Mouse (Mus musculus) cerebellum, adult 11 months (tissue): ENCODE results near the gene Ptpra.

Experiments used
- DNase-seq: peaks from one replicate; pipeline ENCODE4 v3.0.0; 2022

Gene Ptpra

DNA sequence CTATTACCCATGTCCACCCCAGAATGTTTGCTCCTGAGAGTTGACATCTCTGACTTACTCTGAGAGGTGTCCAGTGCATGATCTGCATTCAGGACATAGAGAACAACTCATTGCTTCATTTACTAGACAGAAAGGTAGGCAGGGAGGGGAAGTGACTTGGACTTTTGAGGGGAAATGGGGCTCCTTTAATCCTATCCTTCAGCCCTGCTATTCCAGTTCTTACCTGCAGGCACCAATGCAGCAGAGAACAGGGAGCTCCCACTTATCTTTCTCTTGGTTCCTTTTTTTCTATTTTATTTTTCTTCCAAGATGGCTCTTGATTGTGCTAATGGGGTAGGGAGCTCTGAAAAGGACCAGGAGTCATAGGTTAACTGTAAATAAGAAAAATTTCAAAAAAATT is 1.6 kb upstream of the Ptpra start:
- no peak for DNase-seq

DNA sequence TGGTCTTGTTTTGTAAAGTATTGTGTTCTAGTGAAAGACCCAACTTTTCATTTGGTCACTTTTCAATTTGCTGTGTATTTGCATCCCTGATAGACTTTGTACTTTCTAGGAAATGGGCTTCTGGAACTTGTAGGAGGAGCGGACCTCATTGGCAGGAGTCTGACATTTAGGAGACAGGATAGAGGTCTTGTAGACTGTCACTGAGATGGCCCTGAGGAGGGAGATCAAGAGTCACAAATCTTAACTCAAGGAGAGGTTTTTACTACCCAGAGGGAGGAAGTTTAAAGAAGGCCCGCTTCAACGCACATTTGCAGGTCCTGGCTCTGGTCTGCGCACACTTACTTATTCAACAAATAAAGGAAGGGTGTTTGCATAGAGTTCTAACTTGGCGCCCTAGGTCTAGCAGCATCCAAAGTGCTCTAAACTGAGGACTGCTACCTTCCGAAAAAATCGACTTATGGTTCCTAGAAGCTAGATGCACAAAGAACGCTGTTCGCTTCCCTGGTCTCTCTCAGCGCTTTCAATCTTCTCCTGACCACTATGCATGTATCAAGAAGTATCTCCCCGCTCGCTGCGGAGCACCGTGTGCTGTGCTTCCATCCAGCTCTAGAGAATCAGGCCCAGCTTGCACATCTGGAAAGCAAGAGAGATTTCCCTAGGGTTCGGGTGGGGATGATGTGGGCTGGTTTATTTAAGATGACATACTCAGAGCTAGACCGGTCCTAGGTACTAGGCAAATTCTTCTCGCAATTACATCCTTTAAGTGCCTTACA is 871 bp upstream of the Ptpra start:
- no peak for DNase-seq

DNA sequence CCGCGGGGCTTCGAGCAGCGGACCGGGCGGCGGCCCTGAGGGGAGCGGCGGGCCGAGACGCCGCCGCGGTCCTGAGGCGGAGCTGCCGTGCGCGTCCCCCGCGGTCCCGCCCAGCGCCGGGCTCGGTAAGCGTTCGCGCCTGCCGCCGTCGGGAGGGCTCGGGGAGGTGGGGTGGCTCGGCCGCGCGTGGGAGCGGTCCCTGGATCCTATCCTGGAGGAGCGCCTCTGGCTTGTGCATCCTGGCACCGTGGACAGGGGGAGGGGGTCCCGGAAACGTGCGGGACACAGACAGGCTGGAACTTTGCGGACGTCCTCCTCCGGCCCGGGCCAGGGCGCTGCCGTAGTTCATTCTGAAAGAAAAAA is 337 bp downstream of the Ptpra start:
- peak; percentile 69 for DNase-seq

DNA sequence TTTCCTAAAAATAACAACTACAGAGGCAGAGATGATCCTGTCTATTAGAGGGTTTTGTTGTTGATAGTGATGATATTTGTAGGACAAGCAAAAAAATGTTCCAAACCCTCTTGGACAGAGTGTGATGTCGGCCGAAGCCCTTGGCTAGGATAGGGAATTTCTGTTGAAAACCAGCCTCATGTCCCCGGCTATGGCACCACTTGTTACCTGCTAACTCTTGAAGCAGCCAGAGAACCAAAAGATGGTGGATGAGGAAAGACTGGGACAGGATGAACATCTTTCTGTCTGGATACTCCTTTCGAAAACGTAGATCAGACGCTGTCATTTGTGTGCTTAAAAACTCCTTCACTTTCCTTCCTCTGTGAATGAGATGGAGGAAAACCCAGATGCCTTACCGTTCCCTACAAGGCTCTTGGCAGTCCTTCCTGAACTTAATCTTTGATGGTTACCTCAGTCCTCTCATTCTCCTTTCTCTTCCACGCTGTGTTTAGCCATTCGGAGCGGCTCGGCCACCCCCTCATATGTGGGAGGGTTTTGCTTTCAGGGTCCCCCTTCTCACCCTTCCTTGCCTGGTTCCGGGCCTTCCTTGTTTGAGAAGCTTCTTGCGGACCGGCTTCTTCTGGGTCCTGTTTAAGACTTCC is 1.1 kb downstream of the Ptpra start:
- DNase-seq = no peak

DNA sequence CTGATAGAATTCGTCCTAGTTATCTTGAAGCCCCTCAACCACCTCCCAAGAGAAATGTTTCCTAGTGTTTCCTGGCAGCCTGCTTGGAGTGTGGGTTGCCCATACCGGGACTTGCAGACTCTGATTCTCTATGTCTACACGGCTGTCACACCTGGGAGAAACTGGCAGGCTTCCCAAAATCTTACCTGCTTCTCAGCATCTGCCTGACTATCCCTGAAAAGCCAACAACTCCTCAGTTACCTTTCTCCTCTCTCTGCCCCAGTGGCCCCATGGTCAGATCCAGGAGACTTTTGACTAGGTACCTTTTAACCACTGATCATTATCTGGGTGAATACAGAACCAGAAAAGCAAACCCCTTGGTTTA is 1.6 kb downstream of the Ptpra start:
- DNase-seq = no peak

DNA sequence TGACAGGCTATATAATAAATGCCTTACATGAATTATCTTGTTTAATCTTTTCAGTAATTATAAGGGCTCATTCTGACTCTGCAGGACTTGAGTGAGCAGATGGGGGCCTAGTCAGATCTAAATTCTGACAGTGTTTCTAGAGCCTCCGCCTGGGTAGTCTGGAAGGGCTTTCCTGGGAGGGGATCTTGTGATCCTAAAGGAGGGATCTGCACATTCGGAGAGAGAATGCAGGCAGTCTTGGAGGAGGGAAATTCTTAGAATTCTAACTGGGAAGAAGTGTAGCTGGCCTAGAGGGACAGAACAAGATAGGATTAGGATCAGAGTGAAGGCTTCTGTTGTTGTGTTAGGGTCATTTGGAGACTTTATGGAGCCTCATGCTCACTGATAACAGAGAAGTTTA is 2.2 kb downstream of the Ptpra start:
- DNase-seq = no peak

DNA sequence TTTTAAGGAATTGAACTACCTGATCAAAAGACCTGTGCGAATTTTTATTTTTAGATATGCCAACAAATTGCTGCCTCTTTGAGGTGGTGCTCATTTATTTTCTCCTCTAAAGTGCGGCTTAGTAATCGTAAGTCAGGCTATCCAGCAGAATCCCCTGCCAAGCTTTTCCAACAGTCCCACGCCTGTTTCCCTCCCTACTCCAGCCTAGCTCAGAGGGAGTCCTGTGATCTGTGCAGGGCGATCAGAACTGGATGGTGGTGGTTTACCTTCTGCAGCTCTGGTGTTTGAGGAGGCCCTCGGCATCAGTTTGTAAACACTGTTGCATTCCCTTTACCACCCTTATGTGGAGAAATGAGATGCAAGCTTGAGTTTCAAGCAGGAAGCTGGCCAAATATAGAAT is 3.3 kb downstream of the Ptpra start:
- no peak for DNase-seq

DNA sequence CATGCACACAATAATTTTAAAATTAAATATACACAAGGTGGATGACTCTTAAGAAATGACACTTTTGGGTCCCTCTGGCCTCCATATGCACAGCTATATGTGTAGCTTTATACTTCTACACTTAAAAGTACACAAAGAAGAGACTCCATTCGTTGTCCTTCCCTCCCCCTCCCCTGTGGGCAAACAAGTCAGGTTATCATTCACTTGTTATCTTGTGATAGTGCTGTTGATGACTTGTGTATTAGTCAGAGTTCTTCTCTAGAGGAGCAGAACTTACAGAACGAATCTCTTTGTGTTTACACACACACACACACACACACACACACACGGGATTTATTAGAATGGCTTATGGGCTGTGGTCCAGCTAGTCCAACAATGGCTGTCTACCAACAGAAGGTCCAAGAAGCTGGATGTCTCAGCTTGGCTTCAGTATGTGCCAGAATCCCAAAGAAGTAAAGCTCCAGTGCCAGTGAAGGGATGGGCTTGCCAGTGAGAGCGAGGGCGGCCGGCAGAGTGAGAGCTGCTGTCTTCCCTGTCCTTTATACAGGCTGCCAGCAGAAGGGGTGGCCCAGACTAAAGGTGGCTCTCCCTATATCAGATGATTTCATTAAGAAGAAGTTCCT is 4.8 kb downstream of the Ptpra start:
- peak; percentile 52 for DNase-seq

DNA sequence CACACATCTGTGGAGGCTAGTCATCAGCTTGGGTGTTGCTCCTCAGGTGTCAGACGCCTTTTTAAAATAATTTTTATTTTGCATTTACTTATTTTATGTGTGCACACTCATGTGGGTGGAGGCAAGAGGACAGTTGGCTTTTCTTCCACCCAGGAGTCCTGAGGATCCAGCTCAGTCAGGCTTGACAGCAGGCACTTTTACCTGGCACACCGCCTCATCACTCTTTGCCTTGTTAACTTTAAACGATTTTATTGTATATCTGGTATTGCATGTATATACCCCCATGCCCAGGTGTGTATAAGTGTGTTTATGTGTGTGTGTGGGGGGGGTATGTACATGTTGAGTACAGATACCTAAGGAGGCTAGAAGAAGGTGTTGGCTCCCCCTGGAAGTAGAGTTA is 7.8 kb downstream of the Ptpra start:
- no peak for DNase-seq

DNA sequence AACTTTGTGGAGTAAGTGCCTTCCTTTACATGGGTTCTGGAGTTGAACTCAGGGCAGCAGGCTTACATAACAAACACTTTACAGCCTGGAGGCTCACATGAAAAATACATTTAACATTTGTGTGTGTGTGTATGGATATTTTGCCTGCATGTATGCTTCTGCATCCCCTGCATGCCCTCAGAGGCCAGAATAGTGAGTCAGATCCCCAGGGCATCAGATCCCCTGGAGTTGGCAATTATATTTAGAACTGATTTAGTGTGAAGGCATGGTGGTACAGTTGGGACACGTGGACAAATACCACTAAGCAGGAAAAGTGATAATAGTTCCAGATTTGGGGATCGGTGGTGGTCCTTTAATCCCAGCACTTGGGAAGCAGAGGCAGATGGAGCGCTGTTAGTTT is 9.5 kb downstream of the Ptpra start:
- DNase-seq = no peak

DNA sequence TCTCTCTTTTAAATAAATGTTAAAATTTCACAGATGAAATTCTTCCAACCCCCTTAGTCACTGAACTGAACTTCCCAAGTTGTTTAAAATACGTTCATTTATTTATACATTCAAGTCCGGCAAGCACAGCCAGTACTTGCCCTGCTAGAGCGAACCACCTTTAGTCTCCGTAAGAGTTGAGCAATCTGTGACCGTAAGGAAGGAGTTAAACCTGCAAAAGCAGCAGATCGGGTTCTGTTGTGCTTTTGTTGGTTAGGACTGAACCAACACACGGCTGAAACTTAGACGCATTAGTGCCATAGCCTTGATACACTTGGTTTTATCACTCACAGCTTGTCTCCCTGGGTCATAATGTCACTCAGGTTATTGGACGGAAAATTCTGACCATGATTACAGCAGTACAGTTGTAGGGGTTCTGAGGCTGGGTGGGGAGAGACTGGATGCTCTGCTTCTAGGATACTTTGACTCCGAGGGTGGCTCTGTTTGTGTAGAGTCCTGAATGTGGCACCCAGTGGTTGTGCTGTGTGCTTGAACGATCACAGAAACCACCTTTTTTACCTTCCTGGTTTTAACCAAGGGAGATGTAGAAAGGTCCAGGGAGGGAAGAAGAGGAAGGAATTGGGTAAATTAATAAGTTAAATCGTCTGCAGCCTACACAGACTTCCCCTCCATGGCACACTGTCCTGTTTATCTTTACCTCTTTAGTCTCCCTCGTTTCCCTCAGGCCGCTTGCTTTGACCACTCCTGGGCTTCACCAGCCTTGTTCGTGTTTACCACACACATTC is 11.4 kb downstream of the Ptpra start:
- DNase-seq = no peak

DNA sequence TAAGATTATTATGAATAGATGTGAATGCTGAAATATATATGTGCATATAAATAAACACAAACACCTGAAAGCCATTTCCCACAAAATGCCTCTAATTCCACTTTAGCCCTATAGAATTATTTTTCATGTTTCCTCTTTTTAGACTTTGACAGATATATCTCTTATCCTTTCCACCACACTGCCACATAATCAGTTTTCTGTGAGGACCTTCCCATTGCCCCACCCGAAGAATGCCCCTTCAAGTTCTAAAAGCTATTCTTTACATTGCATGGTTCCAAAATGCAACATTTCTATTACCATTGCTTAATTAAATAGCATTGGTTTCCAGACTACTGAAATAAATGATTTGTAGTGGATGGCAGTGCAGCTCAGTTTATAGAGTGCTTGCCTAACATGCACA is 16.4 kb downstream of the Ptpra start:
- DNase-seq = no peak

DNA sequence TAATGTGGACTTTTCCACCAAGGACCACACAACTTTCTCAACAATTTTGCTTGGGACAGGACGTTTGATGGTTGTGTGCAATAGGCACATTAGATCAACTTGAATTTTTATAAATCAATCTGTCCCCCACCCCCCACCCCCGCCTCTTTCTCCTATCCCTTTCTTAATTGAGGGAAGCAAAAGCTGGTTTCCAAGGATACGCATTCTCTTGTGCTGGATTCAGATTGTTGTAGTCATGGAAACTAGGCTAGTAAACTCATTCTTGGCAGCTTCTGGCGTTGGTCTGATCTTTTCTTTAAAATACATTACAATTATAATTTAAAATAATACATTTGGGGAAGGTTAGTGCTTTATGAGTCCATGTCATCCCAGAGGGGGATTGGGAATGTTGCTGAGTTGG is 19.3 kb downstream of the Ptpra start:
- DNase-seq = no peak

DNA sequence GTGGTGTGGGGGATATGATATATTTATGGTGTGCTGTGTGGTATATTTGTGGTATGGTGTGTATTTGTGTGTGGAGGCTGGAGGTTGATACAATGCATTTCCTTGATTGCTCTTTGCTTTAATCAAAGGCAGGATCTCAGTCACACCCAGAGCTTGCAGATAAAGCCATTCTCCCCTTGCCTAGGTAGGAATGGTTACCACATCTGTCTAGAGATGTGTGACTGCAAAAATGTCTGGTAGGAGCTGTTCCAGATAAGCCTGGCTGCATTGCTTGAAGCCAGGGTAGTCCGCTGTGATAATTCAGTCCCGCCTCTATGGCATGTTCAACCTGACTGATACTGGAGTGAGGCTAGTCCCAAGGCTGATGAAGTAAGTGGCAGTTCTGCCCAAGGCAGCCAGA is 19.9 kb downstream of the Ptpra start:
- DNase-seq = no peak

DNA sequence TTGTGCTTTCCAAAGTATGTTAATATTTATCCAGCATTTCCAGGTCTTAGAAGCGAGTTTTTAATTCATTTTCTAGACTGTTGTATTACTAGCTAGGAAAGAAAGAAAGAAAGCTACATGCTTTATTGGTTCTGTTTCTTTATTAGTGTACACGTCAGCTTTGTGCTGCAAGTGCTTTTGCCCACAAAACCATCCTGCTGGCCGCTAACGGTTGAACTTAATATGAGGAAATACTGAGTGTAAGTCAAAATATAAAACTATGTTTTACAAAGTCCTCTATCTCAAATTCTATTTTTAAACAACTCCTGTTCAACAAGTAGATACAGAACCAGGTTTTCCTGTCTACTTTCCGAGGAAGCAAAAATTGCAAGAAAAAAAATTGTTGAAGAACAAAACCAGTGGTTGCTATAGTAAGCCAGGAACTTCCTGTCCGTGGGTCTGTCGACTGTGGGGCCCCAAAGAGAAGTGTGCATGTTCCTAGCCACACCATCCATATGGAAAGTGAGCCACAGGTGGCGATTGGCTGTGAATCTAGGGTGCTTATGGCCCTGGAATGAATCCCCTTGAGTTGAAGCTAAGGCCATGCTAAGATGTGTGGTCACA is 22.9 kb downstream of the Ptpra start:
- DNase-seq = no peak

DNA sequence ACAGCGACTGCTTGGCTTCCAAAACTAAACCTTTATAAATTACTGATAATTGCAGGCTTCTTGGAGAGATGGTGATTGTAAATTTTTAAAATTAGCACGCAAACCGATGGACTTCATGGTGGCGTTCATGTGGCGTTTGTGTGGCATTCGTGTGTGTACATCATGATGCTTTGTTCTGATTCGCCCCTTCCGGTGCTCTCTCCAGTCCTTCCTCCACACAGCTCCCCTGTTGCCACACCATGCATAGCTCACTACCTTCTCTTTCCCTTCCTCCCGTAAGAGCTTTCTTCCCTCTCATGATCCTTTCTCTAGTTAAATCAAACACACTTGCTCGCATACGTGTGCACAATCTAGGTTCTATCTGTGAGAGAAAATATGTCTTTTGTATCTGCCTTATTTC is 25.7 kb downstream of the Ptpra start:
- no peak for DNase-seq

DNA sequence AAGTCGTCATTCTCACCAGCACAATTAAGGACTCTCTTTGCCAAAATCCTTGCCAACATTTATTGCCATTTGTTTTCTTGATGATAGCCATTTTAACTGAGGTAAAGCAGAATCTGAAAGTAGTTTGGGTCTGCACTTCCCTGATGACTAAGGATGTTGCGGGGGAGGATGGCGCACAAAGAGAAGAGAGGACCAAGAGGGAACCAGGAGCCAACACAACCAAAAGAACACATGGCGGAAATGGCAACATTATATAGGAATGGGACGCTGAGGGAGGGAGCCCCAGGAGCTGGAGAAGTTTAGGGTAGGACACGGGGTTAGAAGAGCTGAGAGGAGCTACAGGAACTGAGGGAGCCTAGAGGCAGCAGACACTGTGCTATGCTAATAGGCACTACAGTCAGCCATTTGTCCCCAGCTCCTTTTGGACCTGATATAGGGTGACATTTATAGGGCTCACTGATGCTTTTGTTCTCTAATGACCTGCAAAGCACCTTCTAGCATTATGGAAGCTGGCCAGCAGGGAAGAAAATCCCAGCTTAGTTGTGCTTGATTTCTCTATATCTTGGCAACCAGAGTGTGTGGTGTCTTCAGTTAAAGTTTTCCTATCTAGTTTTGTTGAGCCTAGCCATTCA is 26.7 kb downstream of the Ptpra start:
- DNase-seq = no peak

DNA sequence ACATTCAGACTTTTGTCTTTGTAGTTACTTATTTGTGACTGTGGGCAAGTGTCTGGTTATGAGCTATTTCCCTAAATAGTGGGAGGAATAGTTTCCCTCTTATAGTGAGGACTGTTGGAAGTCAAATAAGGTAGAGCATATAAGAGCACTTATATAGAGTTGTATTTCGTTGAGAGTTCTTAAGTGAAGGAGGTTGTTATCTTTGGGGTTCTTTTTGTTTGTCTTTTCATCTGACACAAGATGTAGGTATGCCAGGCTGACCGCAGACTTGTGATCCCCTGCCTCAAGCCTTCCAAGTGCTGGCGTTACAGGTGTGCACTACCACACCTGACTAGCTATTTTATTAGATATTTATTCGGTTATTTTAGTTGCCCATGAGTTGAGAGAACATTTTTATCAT is 32.1 kb downstream of the Ptpra start:
- no peak for DNase-seq

DNA sequence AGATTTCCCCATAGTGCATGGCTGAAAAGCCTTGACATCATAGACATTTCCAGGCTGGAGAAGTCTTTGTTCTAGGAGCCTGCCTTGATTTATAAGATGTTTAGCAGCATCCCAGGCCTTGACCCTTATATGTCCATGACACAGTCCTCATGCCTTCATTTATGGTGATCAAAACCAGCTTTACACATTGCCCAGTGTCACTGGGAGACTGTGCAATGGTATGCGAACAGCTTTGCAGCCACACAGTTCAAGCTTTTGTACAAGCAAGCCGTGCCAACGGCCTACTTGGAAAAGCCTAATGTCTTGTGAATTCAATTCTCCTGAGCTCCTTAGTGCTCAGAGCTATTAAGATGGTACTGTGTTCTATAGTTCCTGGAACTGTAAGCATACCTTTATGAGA is 32.6 kb downstream of the Ptpra start:
- DNase-seq = no peak

DNA sequence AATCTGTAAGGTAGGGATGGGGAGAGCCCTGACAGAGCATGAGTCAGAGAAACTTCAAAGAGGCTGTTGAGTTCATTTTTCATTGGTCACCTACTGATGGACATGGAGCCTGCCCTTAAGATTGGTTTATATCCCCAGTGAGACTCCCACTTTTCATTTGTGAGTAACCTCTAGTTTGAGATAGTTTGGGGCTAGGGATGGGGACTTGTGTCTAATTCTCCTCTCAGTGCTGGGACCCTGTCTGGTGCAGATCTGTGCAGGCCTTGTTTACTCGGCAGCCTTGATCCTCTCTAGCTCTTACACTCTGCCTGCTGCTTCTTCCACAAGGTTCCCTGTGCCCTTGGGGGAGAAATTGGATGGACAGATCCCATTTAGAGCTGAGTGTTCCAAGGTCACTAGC is 34.1 kb downstream of the Ptpra start:
- DNase-seq = no peak

DNA sequence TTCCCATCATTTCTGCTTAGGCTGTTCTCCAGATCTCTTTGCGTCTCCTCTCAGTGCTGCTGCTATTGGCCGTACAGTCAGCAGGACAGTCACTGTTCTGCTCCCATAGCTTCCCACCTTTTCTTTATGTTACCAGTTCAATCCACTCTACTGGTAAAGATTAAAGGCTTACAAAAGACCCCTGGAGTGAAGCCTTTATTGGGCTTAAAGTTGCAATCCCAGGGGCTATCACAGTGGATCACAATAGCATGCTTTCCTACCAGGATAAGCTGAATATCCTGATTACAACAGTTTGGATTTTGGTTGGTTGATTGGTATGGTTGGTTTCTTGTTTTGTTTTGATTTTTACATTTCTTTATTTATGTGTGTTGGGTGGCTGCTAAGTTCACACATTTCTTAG is 37.9 kb downstream of the Ptpra start:
- DNase-seq = no peak

DNA sequence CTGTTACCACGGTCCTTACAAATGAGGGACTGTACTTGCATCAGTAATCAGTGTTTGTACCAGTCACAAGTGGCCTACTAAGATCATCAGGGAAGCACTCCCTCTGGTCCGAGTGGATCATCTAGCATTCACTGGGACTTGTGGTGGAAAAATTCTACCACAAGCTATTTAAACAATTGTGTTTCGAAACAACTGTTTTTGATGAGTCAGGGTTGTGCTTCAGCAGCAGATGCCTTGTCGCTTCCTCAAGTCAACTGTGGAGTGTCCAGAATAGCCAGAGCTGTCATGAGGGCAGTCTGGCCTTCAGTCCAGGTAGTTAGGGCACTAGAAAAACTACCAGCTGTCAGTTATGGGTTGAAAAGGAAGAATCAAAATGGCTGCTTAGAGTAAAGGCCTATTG is 38.5 kb downstream of the Ptpra start:
- no peak for DNase-seq

DNA sequence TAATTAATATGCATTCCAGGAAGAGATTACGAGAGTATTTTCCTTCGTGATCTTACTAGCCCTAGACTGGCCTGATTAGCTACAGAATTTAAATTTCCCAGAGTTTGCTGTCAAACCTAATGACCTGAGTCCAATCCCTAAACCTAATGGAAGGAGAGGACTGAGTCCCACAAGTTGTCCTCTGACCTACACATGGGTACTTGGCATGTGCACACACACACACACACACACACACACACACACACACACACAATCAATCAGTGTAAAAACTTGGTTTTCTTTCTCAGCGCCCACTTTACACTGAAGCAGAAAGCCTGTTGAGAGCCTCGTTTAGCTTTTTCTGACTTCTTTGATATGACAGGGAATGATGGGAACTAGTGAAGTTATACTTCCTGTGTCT is 41.1 kb downstream of the Ptpra start:
- no peak for DNase-seq
